Mouse (Mus musculus) layer of hippocampus, postnatal 10 days (tissue): ENCODE data around the gene Hmgb1. TPM values are rescaled to one million over a fixed set of nuclear protein-coding genes. Genes with fewer than 3 reads are reported as not detected.

ENCODE experiments used
- DNase-seq, 2 experiments: peaks; one replicate each; pipeline ENCODE4 v3.0.0; 2021; ENCODE audit warnings: low spot score in 2 of 2
- total RNA-seq, 2 experiments: library from RNA; stranded (reverse); gene quantifications; 2 replicates each; pipeline ENCODE4 v1.2.3; 2021

Hmgb1 gene
- total RNA-seq, 2 experiments from 2014 or later: 209 to 222 TPM

DNA sequence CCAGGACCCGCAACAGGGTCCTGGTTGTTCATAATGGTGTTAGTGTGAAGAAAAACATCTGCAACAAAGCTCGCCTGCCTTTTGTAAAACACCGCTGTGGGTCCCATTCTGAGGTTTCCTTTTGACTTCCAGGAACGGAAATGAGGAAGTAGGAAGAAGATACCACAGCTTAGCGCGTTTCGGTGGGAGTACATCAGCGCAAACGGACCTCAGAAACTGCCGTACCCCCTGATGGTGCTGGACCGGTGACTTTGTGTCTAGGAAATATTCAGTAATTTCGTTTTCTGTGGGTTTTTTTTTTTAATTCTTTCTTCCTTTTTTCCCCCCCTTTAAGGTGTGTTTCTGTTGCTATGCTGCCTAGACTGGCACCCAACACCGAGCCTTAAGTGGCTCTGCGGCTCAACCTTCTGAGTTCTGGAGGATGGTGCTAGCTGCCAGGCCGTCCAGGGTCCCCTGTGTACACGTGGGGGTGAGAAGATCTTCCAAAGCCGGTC lies 116.0 kb downstream of the Hmgb1 start:
- DNase-seq: no peak

GRCm38 (mm10) chr5:149067501-149067961 lies 116.8 kb downstream of the Hmgb1 start:
- no peak for DNase-seq

DNA sequence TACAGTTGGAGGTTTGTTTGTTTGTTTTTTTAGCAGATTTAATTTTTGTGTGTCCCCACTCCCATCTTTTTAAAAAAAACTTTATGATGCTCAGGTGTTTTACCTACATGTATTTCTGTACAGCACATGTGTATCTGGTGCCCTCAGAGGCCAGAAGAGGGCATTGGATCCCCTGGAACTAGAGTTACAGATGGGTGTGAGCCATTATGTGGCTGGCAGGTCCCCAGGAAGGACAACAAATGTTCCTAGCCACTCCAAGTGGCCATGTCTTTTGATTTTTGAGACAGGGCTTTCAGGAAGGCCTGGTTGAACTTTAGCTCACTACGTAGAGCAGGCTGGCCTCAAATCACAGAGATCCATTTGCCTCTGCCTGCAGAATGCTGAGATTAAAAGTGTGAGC lies 121.5 kb downstream of the Hmgb1 start:
- no peak for DNase-seq

DNA sequence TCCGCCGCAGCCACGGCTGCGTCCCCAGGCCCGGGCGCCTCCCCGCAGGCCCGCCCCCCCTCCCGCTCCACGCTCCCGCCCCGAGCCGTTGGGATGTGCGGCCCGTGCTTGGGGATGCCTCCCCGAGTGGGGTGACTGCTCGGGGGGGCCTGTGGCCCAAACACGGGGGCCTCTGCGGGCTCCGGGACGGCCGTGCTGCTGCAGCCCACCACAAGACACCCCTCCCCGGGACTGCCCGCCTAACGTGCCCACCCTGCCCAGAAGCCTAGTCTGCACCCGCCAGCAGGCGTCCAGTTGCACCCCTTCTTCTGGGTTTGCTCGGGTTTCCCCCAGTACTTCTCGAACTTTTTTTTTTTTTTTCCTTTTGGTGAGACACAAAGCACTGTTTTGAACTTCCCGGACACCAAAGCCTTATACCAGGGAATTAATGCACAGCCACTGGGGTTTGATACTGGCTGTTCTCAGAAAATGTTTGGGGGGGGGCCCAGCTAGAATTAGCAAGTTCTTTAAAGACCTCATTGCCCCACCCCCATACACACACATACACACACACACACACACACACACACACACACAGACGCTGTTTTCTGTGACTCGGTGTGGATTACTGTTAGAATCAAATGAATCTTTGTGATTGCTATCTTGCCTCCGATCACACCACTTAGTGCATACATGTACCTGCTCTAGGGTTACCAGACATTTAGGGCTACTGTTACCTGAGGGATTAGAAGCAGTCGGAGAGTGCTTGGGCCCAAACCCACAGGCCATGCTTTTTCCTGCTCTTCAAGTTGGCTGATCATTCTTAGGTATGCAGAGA lies 130.7 kb downstream of the Hmgb1 start:
- DNase-seq: peak in 1 of 2 experiments; percentile 25

DNA sequence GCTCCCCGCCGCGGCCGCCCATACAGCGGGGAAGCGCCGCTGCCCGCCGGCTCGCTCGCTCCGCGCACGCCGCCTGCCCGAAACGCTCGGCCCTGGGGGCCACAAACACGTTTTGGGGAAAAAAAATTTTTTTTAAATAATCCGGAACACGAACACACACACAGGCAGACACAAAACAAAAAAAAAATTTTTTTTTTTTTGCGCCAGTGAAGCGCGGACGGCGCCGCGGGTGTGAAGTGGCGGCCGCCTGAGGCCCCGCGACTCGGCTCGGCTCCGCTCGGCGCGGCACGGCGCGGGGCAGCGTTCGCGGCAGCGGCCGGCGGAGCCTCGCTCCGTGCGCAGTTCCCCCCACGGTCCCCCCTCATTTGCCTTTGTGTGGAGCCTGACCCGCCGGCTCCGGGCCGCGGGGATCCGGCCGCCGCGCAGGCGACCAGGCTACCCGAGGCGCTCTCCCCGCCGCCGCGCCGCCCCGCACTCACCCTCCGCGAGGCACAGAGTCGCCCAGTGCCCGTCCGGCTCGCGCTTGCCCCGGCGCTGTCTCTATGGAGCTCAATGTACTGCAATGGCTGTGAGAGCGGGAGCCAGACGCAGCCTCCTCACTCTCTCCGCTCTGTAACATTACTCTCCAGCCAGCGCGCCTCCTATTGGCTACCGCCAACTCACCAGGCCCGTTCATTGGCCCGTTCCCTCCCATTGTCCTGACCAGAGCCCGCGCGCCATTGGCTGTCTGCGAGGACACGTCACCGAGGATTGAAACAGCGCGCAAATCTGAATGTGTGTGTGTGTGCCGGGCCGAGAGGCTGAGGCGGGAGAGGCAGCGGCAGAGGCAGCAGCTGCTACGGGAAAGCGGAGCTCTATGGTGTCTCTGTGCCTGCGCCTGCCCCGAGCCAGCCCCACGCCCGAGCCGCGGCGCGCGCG lies 131.6 kb downstream of the Hmgb1 start:
- peak; percentile 99 for DNase-seq

DNA sequence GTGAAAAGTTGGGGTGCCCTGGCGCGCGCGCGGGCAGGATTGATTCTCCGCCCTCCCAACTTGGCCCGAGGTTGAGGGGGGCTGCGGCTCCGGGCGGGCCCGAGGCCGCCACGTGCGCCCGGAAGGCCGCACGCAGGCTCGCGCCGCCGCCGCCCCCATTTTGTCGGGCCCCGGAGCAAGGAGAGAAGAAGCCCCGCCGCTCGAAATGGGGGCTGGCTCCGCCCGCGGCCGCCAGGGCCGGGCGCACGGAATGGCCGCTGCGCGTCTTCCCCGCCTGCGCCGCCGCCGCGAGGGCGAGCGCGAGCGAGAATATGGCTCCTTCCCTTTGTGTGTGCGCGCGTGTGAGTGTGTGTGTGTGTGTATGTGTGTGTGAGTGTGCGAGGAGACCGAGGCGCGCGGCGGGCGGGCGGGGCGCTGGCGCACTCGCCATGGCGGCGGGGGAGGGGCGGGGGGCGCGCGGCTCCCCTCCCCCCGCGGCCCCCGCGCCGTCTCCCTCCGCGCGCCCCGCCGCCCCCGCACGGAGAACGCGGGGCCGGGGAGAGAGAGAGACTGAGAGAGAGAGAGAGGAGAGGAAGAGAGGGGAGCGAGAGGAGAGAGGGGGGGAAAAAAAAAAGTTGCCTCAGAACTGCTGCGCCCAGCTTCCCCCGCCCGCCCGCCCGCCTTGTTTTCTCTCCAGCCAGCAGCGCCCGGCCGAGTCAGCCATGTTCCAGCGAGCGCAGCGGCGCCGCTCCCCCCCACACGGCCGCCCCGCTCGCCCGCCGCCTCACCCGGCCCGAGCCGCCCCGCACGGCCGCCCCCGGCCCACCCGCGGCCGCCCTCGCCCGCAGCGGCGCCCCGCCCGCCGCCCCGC lies 132.5 kb downstream of the Hmgb1 start:
- DNase-seq: peak; percentile 84 to 88

- no peak for DNase-seq
These were observed 133.1 kb downstream of the Hmgb1 start for GRCm38 (mm10) chr5:149051194-149051570.

DNA sequence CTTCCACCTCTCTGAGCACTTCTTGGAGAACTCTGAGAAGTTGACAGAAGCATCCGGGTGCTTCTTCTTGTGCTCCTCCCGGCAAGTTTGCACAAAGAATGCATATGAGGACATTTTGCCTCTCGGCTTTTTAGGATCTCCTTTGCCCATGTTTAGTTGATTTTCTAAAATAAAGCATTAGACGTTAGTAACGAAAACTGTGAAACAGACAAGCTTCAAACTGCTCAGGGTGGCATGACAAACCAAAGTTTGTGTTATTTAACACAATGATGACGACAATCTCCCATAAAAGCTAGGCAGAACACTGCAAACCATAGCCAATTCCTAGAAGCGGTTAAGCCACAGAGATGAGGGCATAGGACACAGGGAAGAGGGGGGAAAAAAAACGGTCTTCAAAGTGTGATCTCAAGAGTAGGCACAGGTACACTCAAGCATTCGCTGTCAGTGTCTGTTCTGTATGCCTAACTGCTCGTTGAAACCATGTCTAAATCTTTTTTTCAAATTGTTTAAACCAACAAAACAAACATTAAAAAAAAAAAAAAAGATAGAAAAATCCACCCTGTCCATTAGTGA lies 133.6 kb downstream of the Hmgb1 start:
- no peak for DNase-seq

DNA sequence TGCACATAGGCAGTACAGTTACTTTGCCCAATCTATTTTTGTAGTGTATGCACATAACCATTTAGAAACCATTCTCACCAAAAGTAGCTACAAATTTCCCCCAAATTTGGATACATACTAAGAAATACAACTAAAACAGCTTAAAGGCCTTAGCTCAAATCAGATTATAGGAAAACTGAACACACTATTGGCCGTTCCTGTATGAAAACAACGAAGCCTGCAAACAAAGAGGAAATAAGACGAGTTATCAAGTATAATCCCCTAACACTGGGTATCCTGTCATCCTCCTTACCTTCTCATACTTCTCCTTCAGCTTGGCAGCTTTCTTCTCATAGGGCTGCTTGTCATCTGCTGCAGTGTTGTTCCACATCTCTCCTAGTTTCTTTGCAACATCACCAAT lies 134.9 kb downstream of the Hmgb1 start:
- no peak for DNase-seq

GRCm38 (mm10) chr5:149048961-149049360 lies 135.3 kb downstream of the Hmgb1 start:
- DNase-seq: no peak

DNA sequence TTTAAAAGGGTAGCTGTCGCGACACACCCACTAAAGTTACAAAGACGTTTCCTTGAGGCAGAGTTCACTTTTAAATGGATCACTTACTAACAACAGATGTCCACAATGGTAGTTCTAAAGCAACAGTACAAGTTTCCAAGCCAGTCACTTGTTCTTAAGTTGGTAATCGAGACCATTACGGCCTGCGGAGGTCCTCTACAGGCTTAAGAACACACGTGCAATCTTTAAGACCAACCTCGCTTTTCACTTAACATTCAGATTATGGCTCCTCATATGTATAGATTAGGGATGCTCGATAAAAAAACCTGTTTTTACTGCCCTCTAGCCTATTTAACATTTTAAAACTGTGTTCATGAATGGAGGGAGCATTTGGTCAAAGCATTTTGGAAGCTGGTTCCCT lies 137.6 kb downstream of the Hmgb1 start:
- no peak for DNase-seq

DNA sequence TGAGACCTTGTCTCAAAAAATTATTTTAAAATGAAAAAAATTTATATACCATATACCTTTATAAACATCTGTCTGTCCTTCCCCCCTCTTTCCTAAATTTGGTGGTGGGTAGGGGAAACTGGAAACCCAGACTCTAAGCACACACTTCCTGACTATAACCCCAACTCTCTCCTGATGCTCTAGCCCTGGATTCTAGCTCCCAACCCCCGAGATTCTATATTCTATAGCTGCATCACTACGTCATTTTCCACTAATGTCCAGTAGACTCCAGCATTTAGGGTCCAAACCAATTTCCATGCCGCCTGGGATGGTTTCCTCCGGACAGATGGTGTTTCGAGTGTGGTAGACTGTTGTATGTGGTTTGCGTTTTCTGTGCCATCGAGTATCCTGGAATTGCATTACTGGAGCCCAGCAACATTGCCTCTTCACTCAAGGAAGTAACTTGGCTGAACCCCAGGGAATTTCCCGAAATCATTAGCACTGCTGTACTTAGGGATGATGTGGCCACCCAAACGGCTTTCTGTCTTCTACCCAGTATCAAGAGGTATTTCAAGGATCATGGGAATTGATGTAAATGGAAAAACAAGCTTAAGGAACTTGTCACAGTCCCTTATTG lies 138.7 kb downstream of the Hmgb1 start:
- no peak for DNase-seq

DNA sequence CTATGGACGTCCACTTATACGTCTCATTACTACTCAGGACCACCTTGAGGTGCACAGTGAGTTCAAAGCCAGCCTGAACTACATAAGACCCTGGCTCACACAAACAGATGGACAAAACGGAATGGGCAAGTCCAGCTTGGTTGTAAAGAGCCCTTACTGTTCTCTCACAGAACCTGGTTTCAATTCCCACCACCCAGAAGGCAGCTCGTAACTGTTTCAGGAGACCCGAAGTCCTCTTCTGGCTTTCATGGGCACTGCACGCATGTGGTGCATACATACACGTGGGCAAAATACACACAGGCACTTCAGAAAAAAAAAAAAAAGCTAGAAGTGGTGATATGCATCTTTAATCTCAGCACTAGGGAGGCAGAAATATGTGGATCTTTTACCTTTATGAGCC lies 139.2 kb downstream of the Hmgb1 start:
- DNase-seq: no peak

- DNase-seq: no peak
These were observed 140.2 kb downstream of the Hmgb1 start for GRCm38 (mm10) chr5:149044067-149044466.

DNA sequence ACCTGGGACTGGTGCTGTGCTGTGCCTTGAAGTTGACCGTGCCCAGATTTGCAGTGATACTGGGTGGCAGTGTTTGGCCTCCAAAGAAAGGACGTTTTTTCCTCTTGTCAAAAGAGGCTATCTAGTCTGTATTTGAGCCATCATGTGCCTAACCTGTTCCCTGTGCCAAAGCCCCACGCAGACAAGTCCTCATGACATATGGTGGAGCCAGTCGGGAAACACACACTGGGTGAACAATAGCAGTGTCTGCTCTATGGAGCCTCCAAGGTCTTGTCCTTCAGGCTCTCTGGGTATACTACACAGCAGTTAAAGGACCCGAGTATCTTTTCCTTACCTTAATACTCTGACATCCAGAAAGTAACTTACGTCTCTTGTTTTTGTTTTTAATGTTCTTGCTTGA lies 141.0 kb downstream of the Hmgb1 start:
- no peak for DNase-seq

DNA sequence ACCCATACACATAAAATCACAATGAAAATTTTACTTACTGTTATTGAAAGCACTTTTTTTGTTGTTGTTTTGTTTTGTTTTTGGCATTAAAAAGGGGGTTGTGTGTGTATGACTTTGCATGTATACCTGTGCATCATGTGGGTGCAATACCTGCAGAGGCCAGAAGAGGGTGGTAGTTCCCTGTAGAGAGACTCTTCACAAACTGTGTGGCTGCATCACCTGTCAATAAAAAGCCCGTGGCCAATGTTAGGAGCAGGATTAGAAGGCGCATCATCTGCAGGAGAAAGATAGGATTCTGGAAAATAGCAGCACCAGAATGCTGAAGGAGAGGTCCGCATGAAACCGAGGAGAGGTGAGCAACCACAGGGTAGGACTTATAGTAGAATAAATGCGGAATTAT lies 144.5 kb downstream of the Hmgb1 start:
- no peak for DNase-seq

DNA sequence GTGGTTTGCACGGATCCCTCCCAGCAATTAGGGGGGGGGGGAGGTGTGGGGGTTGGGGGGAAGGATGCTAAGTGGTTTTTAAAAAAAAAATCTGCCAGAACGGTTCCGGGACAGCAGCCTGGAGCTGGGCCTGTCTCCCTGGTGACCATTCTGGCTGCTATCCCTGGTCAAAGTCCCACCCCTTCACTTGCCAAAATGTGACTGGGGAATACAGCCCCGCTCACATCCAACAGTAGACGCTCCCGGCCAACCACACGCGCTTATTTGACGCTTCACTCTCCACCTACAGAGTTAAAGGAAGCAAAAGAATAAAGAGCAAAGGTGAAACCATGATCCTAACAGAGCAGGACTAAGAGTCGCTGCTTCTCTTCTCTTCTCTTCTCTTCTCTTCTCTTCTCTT lies 146.6 kb downstream of the Hmgb1 start:
- DNase-seq: peak; percentile 71 to 76

DNA sequence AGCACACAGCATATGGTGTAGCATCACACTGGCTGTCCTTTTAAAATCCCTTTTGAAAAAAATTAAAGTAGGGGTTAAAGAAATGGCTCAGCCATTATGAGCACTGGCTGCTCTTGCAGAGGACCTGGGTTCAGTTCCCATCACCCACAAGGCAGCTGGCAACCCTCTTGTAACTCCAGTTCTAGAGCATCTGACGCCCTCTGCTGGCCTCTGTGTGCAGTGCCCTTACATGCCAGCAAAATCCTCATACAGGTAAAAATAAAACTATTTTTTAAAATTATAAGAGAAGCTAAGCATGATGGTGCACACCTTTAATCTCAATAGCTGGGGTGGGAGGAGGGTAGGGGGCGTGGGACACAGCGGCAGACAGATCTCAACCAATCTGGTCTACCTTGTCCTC lies 147.4 kb downstream of the Hmgb1 start:
- no peak for DNase-seq

DNA sequence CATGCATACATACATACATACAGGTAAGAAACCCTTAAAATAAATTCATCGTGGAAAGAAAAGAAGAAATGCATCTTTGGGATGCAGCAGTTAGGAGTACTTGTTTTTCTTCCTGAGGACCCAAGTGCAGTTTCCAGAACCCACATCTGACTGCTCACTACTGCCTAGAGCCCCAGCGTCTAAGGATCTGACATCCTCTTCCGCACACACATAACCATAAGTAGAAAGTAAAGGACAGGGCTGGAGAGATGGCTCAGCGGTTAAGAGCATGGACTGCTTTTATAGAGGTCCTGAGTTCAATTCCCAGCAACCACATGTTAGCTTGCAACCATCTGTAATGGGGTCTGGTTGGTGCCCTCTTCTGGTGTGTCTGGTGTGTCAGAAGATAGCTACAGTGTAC lies 151.9 kb downstream of the Hmgb1 start:
- DNase-seq: no peak

DNA sequence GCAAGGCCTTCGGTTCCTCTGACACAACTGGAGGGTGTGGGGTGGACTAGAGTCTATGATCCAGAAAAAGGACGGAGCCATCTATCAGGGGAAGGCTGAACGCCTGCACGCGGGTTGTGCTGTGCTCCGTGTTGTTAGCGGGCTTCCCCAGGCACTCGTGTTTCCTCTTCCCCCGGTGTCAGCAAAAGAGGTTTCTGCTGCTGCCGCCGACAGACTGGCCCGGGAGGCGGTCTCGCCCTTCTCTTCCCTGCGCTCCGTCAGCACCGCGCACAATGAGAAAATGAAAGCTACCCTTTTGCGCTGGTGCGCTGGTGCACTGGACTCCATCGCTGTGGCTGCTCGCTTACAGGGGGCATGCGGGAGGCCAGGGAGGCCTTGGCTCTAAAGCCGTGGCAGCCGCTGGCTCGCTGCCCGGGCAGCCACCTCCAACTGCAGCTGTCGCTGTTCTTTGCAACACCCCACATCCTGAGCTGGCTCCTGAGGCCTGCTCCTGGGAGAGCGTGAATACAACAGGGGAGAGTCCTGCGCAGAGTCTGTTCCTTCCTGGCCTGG lies 153.0 kb downstream of the Hmgb1 start:
- DNase-seq: peak; percentile 48 to 65
